Mouse (Mus musculus) MEL (cell line): ENCODE measurements around the gene Phf5a. TPM values are rescaled to one million over a fixed set of nuclear protein-coding genes. Genes with fewer than 3 reads are reported as not detected.

Experiments
- DNase-seq: peaks from one replicate; pipeline ENCODE4 v3.0.0; 2011; ENCODE audit warnings: low read depth, low spot score
- H3K27ac ChIP-seq: 2 replicates; pipeline ENCODE4 v1.5.1; 2012; ENCODE audit warnings: low read depth, mild to moderate bottlenecking, control low read depth, low read length, moderate library complexity; ENCODE audit not compliant: control insufficient read depth
- H3K27me3 ChIP-seq, 2 experiments: fragments of 150-350 bp in 1 of 2; sonication (generic) in 1 of 2; 2 replicates each; pipeline ENCODE4 v1.6.1; 2012; ENCODE audit warnings: low read length in 2 of 2, mild to moderate bottlenecking in 2 of 2, improper control_type of control experiment in 1 of 2, moderate library complexity in 1 of 2; ENCODE audit not compliant: insufficient read depth in 2 of 2, control insufficient read depth in 1 of 2
- H3K36me3 ChIP-seq, 2 experiments: 2 replicates each; pipeline ENCODE4 v1.6.1; 2012 to 2014; ENCODE audit warnings: low read length in 2 of 2, improper control_type of control experiment in 1 of 2, inconsistent platforms in 1 of 2, mild to moderate bottlenecking in 1 of 2; ENCODE audit not compliant: insufficient read depth in 2 of 2, control insufficient read depth in 1 of 2
- H3K4me1 ChIP-seq, 2 experiments: fragments of 150-350 bp in 1 of 2; sonication (generic) in 1 of 2; 2 replicates each; pipeline ENCODE4 v1.6.1; 2012; ENCODE audit warnings: low read length in 2 of 2, improper control_type of control experiment in 1 of 2, mild to moderate bottlenecking in 1 of 2; ENCODE audit not compliant: insufficient read depth in 2 of 2, control insufficient read depth in 1 of 2
- H3K4me3 ChIP-seq, 2 experiments: fragments of 150-350 bp in 1 of 2; sonication (generic) in 1 of 2; 2 replicates each; pipeline ENCODE4 v1.5.1; 2012; ENCODE audit warnings: low read depth in 2 of 2, low read length in 2 of 2, mild to moderate bottlenecking in 2 of 2, moderate library complexity in 2 of 2, control low read depth in 1 of 2, improper control_type of control experiment in 1 of 2; ENCODE audit not compliant: control insufficient read depth in 1 of 2, insufficient read depth in 1 of 2
- H3K79me2 ChIP-seq: 2 replicates; pipeline ENCODE4 v1.6.1; 2012; ENCODE audit warnings: mild to moderate bottlenecking, low read length, moderate library complexity; ENCODE audit not compliant: control insufficient read depth, poor library complexity, insufficient read depth
- H3K9ac ChIP-seq: 2 replicates; pipeline ENCODE4 v1.6.1; 2012; ENCODE audit warnings: low read depth, mild to moderate bottlenecking, control low read depth, low read length, moderate library complexity; ENCODE audit not compliant: control insufficient read depth, poor library complexity, severe bottlenecking
- H3K9me3 ChIP-seq: fragments of 150-350 bp; sonication (generic); replicated peaks from 2 replicates; pipeline ENCODE4 v1.6.1; 2012; ENCODE audit warnings: mild to moderate bottlenecking, low read length, improper control_type of control experiment, moderate library complexity; ENCODE audit not compliant: insufficient read depth
- BHLHE40 ChIP-seq: IDR thresholded peaks from 2 replicates; pipeline ENCODE4 v1.6.1; 2012; ENCODE audit warnings: low read depth, mild to moderate bottlenecking, inconsistent platforms, low read length, improper control_type of control experiment, borderline replicate concordance
- CHD1 ChIP-seq: IDR thresholded peaks from 2 replicates; pipeline ENCODE4 v1.6.1; 2012; ENCODE audit warnings: low read depth, mild to moderate bottlenecking, inconsistent platforms, low read length, improper control_type of control experiment
- CTCF ChIP-seq, 3 experiments: IDR thresholded peaks in 2 of 3; conservative IDR thresholded peaks in 1 of 3; 2 replicates each; pipeline ENCODE4 v1.5.1; 2011 to 2012; ENCODE audit warnings: low read length in 3 of 3, low read depth in 2 of 3, mild to moderate bottlenecking in 2 of 3, improper control_type of control experiment in 1 of 3, inconsistent platforms in 1 of 3, mixed read lengths in 1 of 3, moderate library complexity in 1 of 3; ENCODE audit not compliant: control insufficient read depth in 1 of 3, insufficient read depth in 1 of 3, poor library complexity in 1 of 3, severe bottlenecking in 1 of 3
- E2F4 ChIP-seq: IDR thresholded peaks from 2 replicates; pipeline ENCODE4 v1.6.1; 2011; ENCODE audit warnings: low read depth, low read length, improper control_type of control experiment, borderline replicate concordance
- ELF1 ChIP-seq: IDR thresholded peaks from 2 replicates; pipeline ENCODE4 v1.6.1; 2014; ENCODE audit warnings: low read depth, mild to moderate bottlenecking, inconsistent platforms, low read length, improper control_type of control experiment, moderate library complexity
- EP300 ChIP-seq, 2 experiments: IDR thresholded peaks; 2 replicates each; pipeline ENCODE4 v1.6.1; 2011; ENCODE audit warnings: improper control_type of control experiment in 2 of 2, low read length in 2 of 2, low read depth in 1 of 2, mild to moderate bottlenecking in 1 of 2
- ETS1 ChIP-seq: IDR thresholded peaks from 2 replicates; pipeline ENCODE4 v1.6.1; 2012; ENCODE audit warnings: low read depth, mild to moderate bottlenecking, inconsistent platforms, low read length, improper control_type of control experiment, moderate library complexity
- GATA1 ChIP-seq: IDR thresholded peaks from 2 replicates; pipeline ENCODE4 v1.6.1; 2011; ENCODE audit warnings: low read depth, low read length, improper control_type of control experiment
- HCFC1 ChIP-seq: IDR thresholded peaks from 2 replicates; pipeline ENCODE4 v1.6.1; 2012; ENCODE audit warnings: low read depth, mild to moderate bottlenecking, inconsistent platforms, low read length, improper control_type of control experiment, moderate library complexity
- MAFK ChIP-seq: IDR thresholded peaks from 2 replicates; pipeline ENCODE4 v1.6.1; 2011; ENCODE audit warnings: low read depth, mild to moderate bottlenecking, low read length, improper control_type of control experiment, borderline replicate concordance
- MAZ ChIP-seq: IDR thresholded peaks from 2 replicates; pipeline ENCODE4 v1.6.1; 2012; ENCODE audit warnings: low read depth, mild to moderate bottlenecking, inconsistent platforms, low read length, improper control_type of control experiment
- MXI1 ChIP-seq: IDR thresholded peaks from 2 replicates; pipeline ENCODE4 v1.6.1; 2011; ENCODE audit warnings: mild to moderate bottlenecking, low read depth, low read length, improper control_type of control experiment
- POLR2AphosphoS2 ChIP-seq: IDR thresholded peaks from 2 replicates; pipeline ENCODE4 v1.6.1; 2011; ENCODE audit warnings: low read length, improper control_type of control experiment
- RAD21 ChIP-seq: IDR thresholded peaks from 2 replicates; pipeline ENCODE4 v1.6.1; 2011; ENCODE audit warnings: mild to moderate bottlenecking, low read depth, low read length, improper control_type of control experiment
- RCOR1 ChIP-seq: IDR thresholded peaks from 2 replicates; pipeline ENCODE4 v1.6.1; 2012; ENCODE audit warnings: low read depth, mild to moderate bottlenecking, inconsistent platforms, low read length, improper control_type of control experiment
- TAL1 ChIP-seq: IDR thresholded peaks from 2 replicates; pipeline ENCODE4 v1.6.1; 2012; ENCODE audit warnings: mild to moderate bottlenecking, inconsistent platforms, low read length, moderate library complexity, mixed read lengths
- TBP ChIP-seq: IDR thresholded peaks from 2 replicates; pipeline ENCODE4 v1.8.0; 2011; ENCODE audit warnings: low read depth, low read length, improper control_type of control experiment
- USF1 ChIP-seq: IDR thresholded peaks from 2 replicates; pipeline ENCODE4 v1.6.1; 2014; ENCODE audit warnings: low read depth, mild to moderate bottlenecking, inconsistent platforms, low read length, improper control_type of control experiment, moderate library complexity
- ZC3H11A ChIP-seq: IDR thresholded peaks from 2 replicates; pipeline ENCODE4 v1.6.1; 2012; ENCODE audit warnings: low read depth, mild to moderate bottlenecking, inconsistent platforms, low read length, improper control_type of control experiment
- polyA plus RNA-seq, 2 experiments: library from polyadenylated mRNA; stranded (reverse) in 1 of 2; unstranded in 1 of 2; fragments of >175 nt in 1 of 2; fragments of >200 nt in 1 of 2; gene quantifications; 2 replicates each; pipeline versions ENCODE4 v1.2.1 to v1.2.4; 2012; ENCODE audit warnings: low replicate concordance in 2 of 2, low read depth in 1 of 2; ENCODE audit not compliant: insufficient read length in 2 of 2, insufficient read depth in 1 of 2, missing spikeins in 1 of 2
- total RNA-seq: library from RNA; depleted of rRNA; stranded (reverse); fragments of 300-350 nt; gene quantifications from 2 replicates; pipeline ENCODE4 v1.2.3, GENCODE M21; 2012

Phf5a gene
- total and polyA plus RNA-seq, 3 experiments: 128 to 164 TPM; not detected in 1

DNA sequence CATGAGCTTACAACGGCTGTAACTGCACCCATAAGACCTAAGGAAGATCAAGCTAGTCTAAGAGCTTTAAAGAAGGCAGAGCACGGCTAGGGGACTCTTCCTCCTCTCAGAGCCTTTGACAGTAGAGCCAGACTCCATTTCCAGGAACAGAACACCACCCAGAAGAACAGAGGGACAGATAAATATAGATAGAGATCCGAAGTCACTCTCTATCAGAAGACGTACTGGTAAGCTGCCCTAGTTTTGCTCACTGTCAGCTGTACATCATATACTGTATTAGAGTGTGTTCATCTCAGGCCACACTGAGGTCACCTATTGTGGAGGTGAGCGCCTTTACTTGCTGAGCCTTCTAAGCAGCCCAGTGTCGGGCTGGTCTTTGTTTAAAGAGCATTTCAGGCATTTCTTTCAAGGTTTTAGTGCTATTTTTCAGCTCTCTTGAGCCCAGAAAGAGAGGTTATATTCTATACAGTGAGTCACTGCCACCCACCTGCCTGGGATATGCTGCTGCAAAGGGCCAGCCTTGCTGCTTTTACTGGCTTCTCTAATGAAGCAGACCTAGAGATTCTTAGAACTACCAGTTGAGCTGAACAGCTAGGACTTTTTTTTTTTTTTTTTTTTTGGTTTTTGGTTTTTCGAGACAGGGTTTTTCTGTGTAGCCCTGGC lies 19.6 kb upstream of the Phf5a start:
- 0 out of 2 replicates have a peak, but pooled peaks have one; percentile 9 for TF ChIP-seq ETS1
- TF ChIP-seq MAZ: no peak
- TF ChIP-seq ZC3H11A: no peak
- no peak overlapping the region for H3K9ac ChIP-seq
- peak overlapping the region; percentile 27 for H3K27ac ChIP-seq
- peaks cover 17 to 22% of the 10 kb centered on the region in 2 experiments for H3K36me3 ChIP-seq
- no peaks in the 10 kb centered on the region for H3K27me3 ChIP-seq
- DNase-seq: no peak
- H3K9me3 ChIP-seq: no peaks in the 10 kb centered on the region
- no peak overlapping the region for H3K4me3 ChIP-seq
- H3K4me1 ChIP-seq: peaks cover 11 to 16% of the 10 kb centered on the region in 2 experiments; a peak in 3 of 4 replicates
- peaks cover 8% of the 10 kb centered on the region for H3K79me2 ChIP-seq

GRCm38 (mm10) chr15:81889175-81889574 lies 17.5 kb upstream of the Phf5a start:
- H3K27me3 ChIP-seq: no peaks in the 10 kb centered on the region
- no peak overlapping the region for H3K4me3 ChIP-seq
- H3K27ac ChIP-seq: no peak overlapping the region
- TF ChIP-seq BHLHE40: no peak
- no peak for TF ChIP-seq ELF1
- no peak for TF ChIP-seq CTCF (IDR thresholded peaks at IDR 0.05 in 2 of 3, conservative IDR thresholded peaks at IDR 0.05 in 1 of 3; ENCODE audit: control insufficient read depth in 1 of 3, insufficient read depth in 1 of 3, low read depth in 2 of 3, low read length in 3 of 3, poor library complexity in 1 of 3, severe bottlenecking in 1 of 3)
- no peak for TF ChIP-seq TAL1
- TF ChIP-seq ETS1: no peak
- TF ChIP-seq RAD21: no peak
- no peak for TF ChIP-seq USF1
- no peak for TF ChIP-seq CHD1
- TF ChIP-seq EP300 (IDR thresholded peaks at IDR 0.05; ENCODE audit: low read depth in 1 of 2, low read length in 2 of 2): no peak
- TF ChIP-seq E2F4: no peak
- no peak for TF ChIP-seq MAZ
- no peak for TF ChIP-seq GATA1
- TF ChIP-seq HCFC1: no peak
- TF ChIP-seq MXI1: no peak
- no peak for TF ChIP-seq ZC3H11A
- no peak for TF ChIP-seq TBP
- no peak for TF ChIP-seq RCOR1
- no peak for TF ChIP-seq POLR2AphosphoS2
- TF ChIP-seq MAFK: no peak
- H3K79me2 ChIP-seq: peaks cover 20% of the 10 kb centered on the region
- peaks cover 16 to 22% of the 10 kb centered on the region in 2 experiments for H3K36me3 ChIP-seq
- H3K9ac ChIP-seq: no peak overlapping the region
- H3K9me3 ChIP-seq: no peaks in the 10 kb centered on the region
- H3K4me1 ChIP-seq: peaks cover 11 to 16% of the 10 kb centered on the region in 2 experiments; a peak in 3 of 4 replicates
- no peak for DNase-seq
